Mouse (Mus musculus) brown adipose tissue, adult 24 weeks (tissue): ENCODE results near the gene Celf2. TPM values are rescaled to one million over a fixed set of nuclear protein-coding genes. Genes with fewer than 3 reads are reported as not detected.

Experiments used
- H3K27ac ChIP-seq: fragments of 200-500 bp; replicated peaks from 2 replicates; pipeline ENCODE4 v1.5.1; 2012; ENCODE audit warnings: low read depth, mild to moderate bottlenecking, low read length
- H3K4me1 ChIP-seq: fragments of 200-500 bp; 2 replicates; pipeline ENCODE4 v1.6.1; 2012; ENCODE audit warnings: low read length, mixed read lengths; ENCODE audit not compliant: control insufficient read depth, insufficient read depth, insufficient read length
- H3K4me3 ChIP-seq: fragments of 200-500 bp; 2 replicates; pipeline ENCODE4 v1.5.1; 2012; ENCODE audit warnings: low read depth, mild to moderate bottlenecking, low read length, moderate library complexity; ENCODE audit not compliant: insufficient read depth
- polyA plus RNA-seq: library from polyadenylated mRNA; stranded (reverse); fragments of >200 nt; gene quantifications from 2 replicates; pipeline ENCODE4 v1.2.4, GENCODE M21; 2012; ENCODE audit not compliant: missing spikeins, insufficient read depth, insufficient read length

Gene Celf2
- polyA plus RNA-seq, 1 experiment, result 65.7 TPM

- no peak overlapping the region for H3K4me3 ChIP-seq
- peak overlapping the region; percentile 85 for H3K27ac ChIP-seq
- no peaks in the 10 kb centered on the region for H3K4me1 ChIP-seq
Observed at GRCm38 (mm10) chr2:7259616-7260015, 249.7 kb downstream of the Celf2 start.

DNA sequence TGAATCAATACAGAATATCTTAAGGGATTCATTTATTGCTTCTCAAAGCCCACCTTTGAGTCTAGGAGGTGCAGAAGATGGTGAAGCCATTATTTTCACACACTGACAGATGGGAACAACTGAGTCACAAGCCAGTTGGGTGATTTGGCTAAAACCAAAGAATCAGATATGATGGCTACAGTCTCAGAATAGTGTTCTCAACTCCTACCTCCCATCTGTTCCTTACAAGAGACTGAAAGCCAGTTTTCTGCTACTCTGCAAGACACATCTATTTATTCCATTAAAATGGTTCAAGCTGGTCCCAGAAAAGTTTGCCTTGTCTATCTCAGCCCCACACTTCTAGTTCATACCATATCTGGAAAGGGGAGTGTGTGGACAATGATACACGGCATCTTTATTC lies 253.3 kb downstream of the Celf2 start:
- Histone ChIP-seq H3K4me3 (no peak overlapping the region), H3K4me1 (no peaks in the 10 kb centered on the region), H3K27ac (no peak overlapping the region)

DNA sequence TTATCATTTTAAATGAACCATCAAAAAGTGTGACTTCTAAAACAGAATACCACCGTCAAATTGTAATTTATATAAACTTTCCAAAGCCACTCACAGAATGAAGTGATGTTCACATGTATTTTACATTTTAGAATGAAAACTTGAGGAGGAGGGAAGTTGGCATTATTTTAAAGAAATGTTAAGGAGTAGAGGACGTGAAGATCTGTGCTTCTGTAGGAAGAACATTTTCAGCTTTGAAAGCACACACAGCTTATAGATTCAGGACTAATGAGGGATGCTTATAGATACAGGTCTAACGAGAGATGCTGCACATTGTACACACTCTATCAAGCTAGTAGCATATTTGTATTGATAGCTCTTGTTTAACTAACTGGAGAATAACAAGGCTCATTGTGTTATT lies 254.0 kb downstream of the Celf2 start:
- no peak overlapping the region for H3K27ac ChIP-seq
- no peak overlapping the region for H3K4me3 ChIP-seq
- no peaks in the 10 kb centered on the region for H3K4me1 ChIP-seq

- Histone ChIP-seq H3K4me1 (no peaks in the 10 kb centered on the region), H3K27ac (no peak overlapping the region), H3K4me3 (no peak overlapping the region)
Observed at GRCm38 (mm10) chr2:7250314-7250713, 259.0 kb downstream of the Celf2 start.

DNA sequence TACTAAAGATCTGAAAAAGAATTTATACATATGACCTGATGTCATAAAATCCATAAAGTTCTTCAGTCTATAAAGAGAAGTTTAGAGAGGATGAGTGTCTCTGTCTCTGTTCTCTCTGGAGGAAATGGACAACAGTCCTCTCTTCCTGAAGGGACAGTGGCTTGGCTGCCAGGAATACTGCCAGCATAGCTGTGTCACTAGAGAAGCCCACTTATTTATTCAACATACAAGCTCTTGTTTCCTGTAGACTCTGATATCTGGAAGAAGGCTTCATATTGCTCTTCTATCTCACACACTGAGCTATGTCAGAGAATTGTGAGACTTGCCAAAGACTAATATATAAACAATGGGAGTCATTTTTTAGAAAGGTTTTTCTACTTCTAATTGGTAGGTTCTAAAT lies 260.4 kb downstream of the Celf2 start:
- no peak overlapping the region for H3K27ac ChIP-seq
- no peak overlapping the region for H3K4me3 ChIP-seq
- no peaks in the 10 kb centered on the region for H3K4me1 ChIP-seq

DNA sequence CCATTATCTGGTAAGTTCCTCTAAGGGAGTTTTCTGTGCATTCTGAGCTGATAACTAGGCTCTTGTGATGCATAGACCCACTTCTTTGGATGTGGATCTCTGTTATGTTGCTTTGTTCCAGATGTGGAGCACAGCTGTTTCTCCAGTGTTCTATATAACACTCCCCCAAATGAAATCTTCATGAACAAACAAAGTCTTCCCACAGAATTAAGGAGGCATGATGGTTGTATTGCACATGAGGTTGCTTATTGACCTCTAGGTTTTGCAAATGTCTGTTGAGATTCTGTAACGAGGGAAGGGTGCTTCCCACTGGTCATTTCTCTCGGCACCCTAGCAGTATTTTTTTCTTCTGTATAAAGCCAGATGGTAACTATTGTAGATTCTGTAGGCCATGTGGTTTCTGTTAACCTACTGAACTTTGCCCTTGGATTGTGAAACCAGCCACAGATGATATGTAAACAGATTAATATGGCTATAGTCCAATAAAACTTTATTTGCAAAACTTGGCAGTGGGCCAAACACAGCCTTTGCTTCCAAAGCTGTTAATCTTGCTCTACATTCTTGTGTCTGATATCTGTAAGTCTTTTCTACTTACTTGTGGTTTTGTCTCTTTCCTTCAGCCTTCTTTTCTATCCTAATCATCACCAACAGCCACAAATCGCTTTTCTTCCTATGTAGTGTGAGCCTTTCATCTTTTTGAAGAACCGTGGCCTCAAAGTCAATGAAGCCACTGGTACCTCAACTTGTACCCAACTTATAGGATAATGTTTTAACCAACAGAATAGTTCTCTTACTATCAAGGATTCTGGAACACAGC lies 263.2 kb downstream of the Celf2 start:
- Histone ChIP-seq H3K4me1 (peaks cover 3% of the 10 kb centered on the region; the same call in 1 of the 2 replicates), H3K27ac (peak overlapping the region; percentile 7; the same call in 1 of the 2 replicates), H3K4me3 (no peak overlapping the region)

DNA sequence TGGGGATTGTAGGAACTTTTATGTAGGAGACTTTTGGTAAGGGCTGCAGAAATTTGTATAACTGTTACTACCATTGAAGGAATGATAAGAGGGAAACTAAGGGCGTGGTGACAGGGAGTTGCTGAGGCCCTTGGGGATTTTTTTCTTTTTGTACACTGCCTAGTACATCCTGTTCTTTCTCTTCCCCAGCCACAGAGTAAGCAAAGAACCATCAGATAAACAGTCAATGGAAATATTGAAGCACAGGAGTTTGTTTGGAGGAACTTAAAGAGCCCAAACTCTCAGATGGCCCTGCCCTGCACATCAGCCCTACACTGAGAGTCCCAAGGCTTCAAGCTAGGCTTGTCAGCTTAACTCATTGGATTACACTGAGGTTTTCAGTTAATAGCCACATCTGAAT lies 267.2 kb downstream of the Celf2 start:
- Histone ChIP-seq H3K4me1 (peaks cover 6% of the 10 kb centered on the region), H3K4me3 (no peak overlapping the region), H3K27ac (peak overlapping the region; percentile 75)

DNA sequence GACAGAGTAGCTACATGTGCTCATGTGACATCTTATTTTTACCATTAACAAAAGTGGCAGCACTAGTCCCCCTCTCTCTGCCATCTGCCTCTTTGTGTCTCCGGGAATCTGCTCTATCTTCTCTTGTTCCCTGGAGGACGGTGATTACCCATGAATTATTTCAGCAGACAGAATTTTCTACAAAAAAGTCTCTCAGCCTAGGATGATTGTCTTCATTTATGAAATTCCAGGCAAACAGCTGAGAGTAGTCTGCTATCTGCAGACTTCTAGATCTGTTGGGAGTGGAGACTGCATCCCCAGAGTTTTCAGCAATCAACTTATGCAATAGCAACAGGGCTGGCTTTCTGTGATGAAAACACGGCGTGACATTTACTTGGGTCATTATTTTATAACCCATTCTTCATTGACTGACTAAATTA lies 267.8 kb downstream of the Celf2 start:
- peaks cover 6% of the 10 kb centered on the region for H3K4me1 ChIP-seq
- peak overlapping the region; percentile 75 for H3K27ac ChIP-seq
- H3K4me3 ChIP-seq, result no peak overlapping the region

- Histone ChIP-seq H3K27ac (no peak overlapping the region), H3K4me1 (peaks cover 3% of the 10 kb centered on the region)
Observed at GRCm38 (mm10) chr2:7237283-7237682, 272.1 kb downstream of the Celf2 start.

DNA sequence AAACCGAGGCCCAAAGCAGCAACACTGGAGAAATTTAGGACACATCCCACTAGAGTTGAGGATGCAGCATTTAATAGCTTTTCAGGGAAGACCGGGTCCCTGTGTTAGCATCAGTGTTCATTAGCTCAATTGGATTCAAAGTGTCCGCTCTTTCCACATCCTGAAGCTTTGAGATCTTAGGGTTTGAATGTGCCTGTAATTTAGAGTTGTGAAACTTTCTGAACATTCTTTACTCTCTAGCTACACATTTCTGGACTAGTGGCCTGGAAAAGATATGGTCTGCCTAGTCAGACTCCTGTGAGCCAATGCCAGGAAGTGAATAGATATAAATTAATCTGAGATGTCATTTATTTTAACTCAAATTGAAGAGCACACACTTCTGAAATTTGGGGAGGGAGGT lies 272.9 kb downstream of the Celf2 start:
- H3K4me3 ChIP-seq, result no peak overlapping the region
- no peak overlapping the region for H3K27ac ChIP-seq
- peaks cover 3% of the 10 kb centered on the region for H3K4me1 ChIP-seq

More at GRCm38 (mm10) chr2:7237283-7237682, 272.1 kb downstream of the Celf2 start:
- H3K4me3 ChIP-seq, result no peak overlapping the region

GRCm38 (mm10) chr2:7235059-7235741 lies 274.2 kb downstream of the Celf2 start:
- H3K4me1 ChIP-seq, result no peaks in the 10 kb centered on the region
- no peak overlapping the region for H3K27ac ChIP-seq
- H3K4me3 ChIP-seq, result no peak overlapping the region

GRCm38 (mm10) chr2:7234587-7234986 lies 274.8 kb downstream of the Celf2 start:
- no peaks in the 10 kb centered on the region for H3K4me1 ChIP-seq
- no peak overlapping the region for H3K27ac ChIP-seq
- H3K4me3 ChIP-seq, result no peak overlapping the region

- Histone ChIP-seq H3K4me3 (no peak overlapping the region), H3K4me1 (no peaks in the 10 kb centered on the region), H3K27ac (no peak overlapping the region)
Observed at GRCm38 (mm10) chr2:7233411-7233810, 276.0 kb downstream of the Celf2 start.

- H3K27ac ChIP-seq, result no peak overlapping the region
- no peak overlapping the region for H3K4me3 ChIP-seq
- H3K4me1 ChIP-seq, result no peaks in the 10 kb centered on the region
Observed at GRCm38 (mm10) chr2:7226785-7227184, 282.6 kb downstream of the Celf2 start.

GRCm38 (mm10) chr2:7224346-7225071 lies 284.9 kb downstream of the Celf2 start:
- Histone ChIP-seq H3K27ac (no peak overlapping the region), H3K4me1 (no peaks in the 10 kb centered on the region)

More at GRCm38 (mm10) chr2:7224346-7225071, 284.9 kb downstream of the Celf2 start:
- H3K4me3 ChIP-seq, result no peak overlapping the region
